Mouse (Mus musculus): ENCODE data around the gene Heg1. TPM values are rescaled to one million over a fixed set of nuclear protein-coding genes. Genes with fewer than 3 reads are reported as not detected.
A peak's percentile ranks its signal among the peaks of the same experiment; 100 is the strongest.

The Heg1 gene
- total and polyA plus RNA-seq, 3 experiments: 40.8 to 77.1 (median 67.2) TPM

- TF ChIP-seq ZNF384 (IDR thresholded peaks at IDR 0.05; ENCODE audit: low read depth, low read length) (peak; percentile 74), IRF4 (IDR thresholded peaks at IDR 0.05; ENCODE audit: low read depth, low read length) (no peak)
- Histone ChIP-seq H3K9me3 (replicated peaks; ENCODE audit: low read length) (no peaks in the 10 kb centered on the region), H3K79me2 (replicated peaks; ENCODE audit: control insufficient read depth, extremely low read depth, insufficient read depth, poor library complexity, severe bottlenecking) (no peaks in the 10 kb centered on the region), H3K4me1 (ENCODE audit: control insufficient read depth in 1 of 2, insufficient read depth in 2 of 2) (peaks cover 11 to 31% of the 10 kb centered on the region in 2 experiments), H3K36me3 (replicated peaks in 1 of 2; ENCODE audit: control insufficient read depth in 1 of 2, insufficient read depth in 1 of 2, low read length in 1 of 2) (no peaks in the 10 kb centered on the region), H3K27me3 (replicated peaks) (no peaks in the 10 kb centered on the region), H3K9ac (ENCODE audit: insufficient read depth, low read depth) (no peak overlapping the region), H3K4me3 (replicated peaks in 1 of 3; ENCODE audit: low read depth in 2 of 3, low read length in 2 of 3, poor library complexity in 1 of 3) (no peak overlapping the region), H3K27ac (ENCODE audit: insufficient read depth, low read depth) (no peak overlapping the region), H3K4me2 (ENCODE audit: insufficient read depth, low read depth, poor library complexity, severe bottlenecking) (no peak overlapping the region)
- dilution Hi-C loops (cut with MboI; ENCODE audit: extremely low pct_ligation_motif_present, extremely low pct_unique_long_range_greater_than_20kb, low sequenced_read_pairs): no loop called here
- in situ Hi-C loops (cut with MboI; ENCODE audit: low pct_ligation_motif_present, low pct_unique_long_range_greater_than_20kb, low sequenced_read_pairs): no loop called here
- no peak for DNase-seq (ENCODE audit: extremely low read depth)
These were observed 97.9 kb downstream of the Heg1 start for GRCm38 (mm10) chr16:33781789-33782728.

GRCm38 (mm10) chr16:33782729-33783091 lies 98.5 kb downstream of the Heg1 start:
- Histone ChIP-seq H3K36me3 (replicated peaks in 1 of 2; ENCODE audit: control insufficient read depth in 1 of 2, insufficient read depth in 1 of 2, low read length in 1 of 2) (no peaks in the 10 kb centered on the region), H3K27me3 (replicated peaks) (no peaks in the 10 kb centered on the region), H3K4me2 (ENCODE audit: insufficient read depth, low read depth, poor library complexity, severe bottlenecking) (no peak overlapping the region), H3K9me3 (replicated peaks; ENCODE audit: low read length) (no peaks in the 10 kb centered on the region), H3K9ac (ENCODE audit: insufficient read depth, low read depth) (no peak overlapping the region), H3K4me1 (ENCODE audit: control insufficient read depth in 1 of 2, insufficient read depth in 2 of 2) (peaks cover 16 to 35% of the 10 kb centered on the region in 2 experiments), H3K4me3 (replicated peaks in 1 of 3; ENCODE audit: low read depth in 2 of 3, low read length in 2 of 3, poor library complexity in 1 of 3) (no peak overlapping the region), H3K27ac (ENCODE audit: insufficient read depth, low read depth) (no peak overlapping the region), H3K79me2 (replicated peaks; ENCODE audit: control insufficient read depth, extremely low read depth, insufficient read depth, poor library complexity, severe bottlenecking) (no peaks in the 10 kb centered on the region)
- TF ChIP-seq CTCF (conservative IDR thresholded peaks at IDR 0.05 in 1 of 2, IDR thresholded peaks at IDR 0.05 in 1 of 2; ENCODE audit: low read depth in 2 of 2, low read length in 2 of 2) (no peak), NELFE (IDR thresholded peaks at IDR 0.05; ENCODE audit: low read depth, low read length) (no peak), BHLHE40 (IDR thresholded peaks at IDR 0.05; ENCODE audit: low read depth, low read length) (no peak), GABPA (IDR thresholded peaks at IDR 0.05; ENCODE audit: insufficient replicate concordance, low read depth, low read length) (no peak), JUN (IDR thresholded peaks at IDR 0.05; ENCODE audit: insufficient read depth, low read depth, low read length) (no peak), SIN3A (IDR thresholded peaks at IDR 0.05; ENCODE audit: low read length) (no peak), IRF4 (IDR thresholded peaks at IDR 0.05; ENCODE audit: low read depth, low read length) (no peak)
- in situ Hi-C loops (cut with MboI; ENCODE audit: low pct_ligation_motif_present, low pct_unique_long_range_greater_than_20kb, low sequenced_read_pairs): no loop called here
- dilution Hi-C loops (cut with MboI; ENCODE audit: extremely low pct_ligation_motif_present, extremely low pct_unique_long_range_greater_than_20kb, low sequenced_read_pairs): no loop called here
- DNase-seq (ENCODE audit: extremely low read depth): no peak

GRCm38 (mm10) chr16:33784547-33784946 lies 100.4 kb downstream of the Heg1 start:
- TF ChIP-seq PAX5 (IDR thresholded peaks at IDR 0.05; ENCODE audit: low read length) (no peak), ZC3H11A (IDR thresholded peaks at IDR 0.05; ENCODE audit: low read depth, low read length) (no peak), E2F4 (IDR thresholded peaks at IDR 0.05; ENCODE audit: insufficient replicate concordance, low read depth, low read length) (no peak), BHLHE40 (IDR thresholded peaks at IDR 0.05; ENCODE audit: low read depth, low read length) (no peak), POLR2AphosphoS2 (IDR thresholded peaks at IDR 0.05; ENCODE audit: low read depth, low read length) (no peak), ZMIZ1 (IDR thresholded peaks at IDR 0.05; ENCODE audit: low read depth, low read length) (no peak), ETS1 (conservative IDR thresholded peaks at IDR 0.05; ENCODE audit: low read depth, low read length) (no peak), MYC (IDR thresholded peaks at IDR 0.05; ENCODE audit: low read depth, low read length) (no peak), CTCF (conservative IDR thresholded peaks at IDR 0.05 in 1 of 2, IDR thresholded peaks at IDR 0.05 in 1 of 2; ENCODE audit: low read depth in 2 of 2, low read length in 2 of 2) (no peak), RAD21 (IDR thresholded peaks at IDR 0.05; ENCODE audit: low read depth, low read length) (no peak), MAX (IDR thresholded peaks at IDR 0.05; ENCODE audit: low read length) (no peak), IRF4 (IDR thresholded peaks at IDR 0.05; ENCODE audit: low read depth, low read length) (no peak), POLR2A (IDR thresholded peaks at IDR 0.05; ENCODE audit: low read depth, low read length) (no peak), GABPA (IDR thresholded peaks at IDR 0.05; ENCODE audit: insufficient replicate concordance, low read depth, low read length) (no peak), UBTF (IDR thresholded peaks at IDR 0.05; ENCODE audit: low read depth, low read length) (no peak), JUN (IDR thresholded peaks at IDR 0.05; ENCODE audit: insufficient read depth, low read depth, low read length) (no peak), USF1 (IDR thresholded peaks at IDR 0.05; ENCODE audit: low read depth, low read length) (no peak), USF2 (conservative IDR thresholded peaks at IDR 0.05; ENCODE audit: low read depth, low read length) (no peak)
- Histone ChIP-seq H3K27me3 (replicated peaks) (no peaks in the 10 kb centered on the region), H3K9ac (ENCODE audit: insufficient read depth, low read depth) (no peak overlapping the region), H3K27ac (ENCODE audit: insufficient read depth, low read depth) (no peak overlapping the region), H3K4me1 (ENCODE audit: control insufficient read depth in 1 of 2, insufficient read depth in 2 of 2) (peaks cover 16 to 35% of the 10 kb centered on the region in 2 experiments), H3K4me2 (ENCODE audit: insufficient read depth, low read depth, poor library complexity, severe bottlenecking) (no peak overlapping the region), H3K79me2 (replicated peaks; ENCODE audit: control insufficient read depth, extremely low read depth, insufficient read depth, poor library complexity, severe bottlenecking) (no peaks in the 10 kb centered on the region), H3K36me3 (replicated peaks in 1 of 2; ENCODE audit: control insufficient read depth in 1 of 2, insufficient read depth in 1 of 2, low read length in 1 of 2) (no peaks in the 10 kb centered on the region), H3K4me3 (replicated peaks in 1 of 3; ENCODE audit: low read depth in 2 of 3, low read length in 2 of 3, poor library complexity in 1 of 3) (no peak overlapping the region), H3K9me3 (replicated peaks; ENCODE audit: low read length) (no peaks in the 10 kb centered on the region)
- DNase-seq (ENCODE audit: extremely low read depth): no peak
- in situ Hi-C loops (cut with MboI; ENCODE audit: low pct_ligation_motif_present, low pct_unique_long_range_greater_than_20kb, low sequenced_read_pairs): no loop called here
- dilution Hi-C loops (cut with MboI; ENCODE audit: extremely low pct_ligation_motif_present, extremely low pct_unique_long_range_greater_than_20kb, low sequenced_read_pairs): no loop called here

Data from CH12.LX (cell line).